19 mouse cellular contexts compared by ENCODE assay signal in the genomic region with DNA sequence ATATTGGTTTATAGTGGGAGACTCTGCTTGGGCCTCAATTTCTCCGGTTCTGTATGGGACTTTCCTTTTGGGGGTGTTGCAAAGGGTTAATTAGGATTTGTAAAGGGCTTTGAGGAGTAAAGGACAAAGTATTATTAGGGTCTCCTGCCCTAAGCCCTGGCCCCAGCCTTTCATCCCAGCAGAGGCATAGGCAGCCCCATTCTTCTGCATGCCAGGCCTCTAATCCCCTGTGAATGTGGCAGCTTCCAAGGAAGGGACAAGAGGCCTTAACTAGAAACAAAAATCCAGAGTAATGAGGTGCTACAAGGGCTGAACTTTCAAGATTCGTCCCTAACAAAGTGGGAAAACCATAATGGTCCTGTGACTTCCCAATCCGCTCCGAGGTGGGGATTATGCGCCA. TPM values are rescaled to one million over a fixed set of nuclear protein-coding genes. Genes with fewer than 3 reads are reported as not detected.
"Had no signal": no experiment of that assay in that cellular context is flagged by ENCODE, and none has a peak within 500 bp of the region (broad histone marks: within the 10 kb centered on the region; RNA-seq: fewer than 3 reads in every experiment).

No protein-coding gene starts in this region.

- H3K4me3 ChIP-seq: left cerebral cortex, adult 2 months; limb, embryonic 15.5 days; liver, embryonic 12.5 days; midbrain, embryonic 13.5 days; neural tube, embryonic 13.5 days; stomach, embryonic 15.5 days had no signal

- DNase-seq: kidney, postnatal 25 days; lung, embryonic 14.5 days; lung, postnatal 10 days; lung, postnatal 4 days; right cerebral cortex, postnatal 14 days; thymus, adult 2 months; thymus, postnatal 25 days had no signal

- H3K4me2 ChIP-seq: limb, embryonic 15.5 days; liver, embryonic 12.5 days; lung, embryonic 14.5 days; midbrain, embryonic 13.5 days; neural tube, embryonic 13.5 days; stomach, embryonic 15.5 days had no signal

- H3K9ac ChIP-seq: limb, embryonic 15.5 days; liver, embryonic 12.5 days; lung, embryonic 14.5 days; midbrain, embryonic 13.5 days; neural tube, embryonic 13.5 days; stomach, embryonic 15.5 days had no signal

- H3K9me3 ChIP-seq: limb, embryonic 15.5 days; liver, embryonic 12.5 days; midbrain, embryonic 13.5 days; neural tube, embryonic 13.5 days; stomach, embryonic 15.5 days had no signal

- H3K36me3 ChIP-seq: midbrain, embryonic 13.5 days; stomach, embryonic 15.5 days had no signal

- H3K27me3 ChIP-seq: limb, embryonic 15.5 days; liver, embryonic 12.5 days; midbrain, embryonic 13.5 days; neural tube, embryonic 13.5 days; stomach, embryonic 15.5 days had no signal

- H3K27ac ChIP-seq: left cerebral cortex, adult 2 months; limb, embryonic 15.5 days; liver, embryonic 12.5 days; midbrain, embryonic 13.5 days; neural tube, embryonic 13.5 days; stomach, embryonic 15.5 days had no signal

- ATAC-seq: liver, embryonic 12.5 days; midbrain, embryonic 13.5 days had no signal

RNA-seq across cellular contexts. Expression of gene Lin28a, which starts 15.7 kb away (rescaled TPM):
- total RNA-seq: layer of hippocampus, postnatal 25 days; left cerebral cortex, adult 2 months; left cerebral cortex, postnatal 25 days had no signal
- polyA plus RNA-seq: kidney, embryonic 16.5 days; limb, embryonic 15.5 days; lung, embryonic 14.5 days; urinary bladder, adult 2 months had no signal

RNA-seq across cellular contexts. Expression of gene Zfp683, which starts 50.7 kb away (rescaled TPM):
- total RNA-seq: layer of hippocampus, postnatal 25 days; left cerebral cortex, adult 2 months; left cerebral cortex, postnatal 25 days had no signal
- polyA plus RNA-seq: kidney, embryonic 16.5 days; limb, embryonic 11.5 days; limb, embryonic 15.5 days; liver, embryonic 12.5 days; liver, embryonic 16.5 days; lung, embryonic 14.5 days; midbrain, embryonic 13.5 days; neural tube, embryonic 13.5 days; stomach, embryonic 15.5 days had no signal
